Mouse (Mus musculus) layer of hippocampus, adult 8-10 months (tissue): ENCODE data around the gene Hes6. TPM values are rescaled to one million over a fixed set of nuclear protein-coding genes. Genes with fewer than 3 reads are reported as not detected.

ENCODE experiments used
- DNase-seq, 2 experiments: peaks; one replicate each; pipeline ENCODE4 v3.0.0; 2022; ENCODE audit warnings: low spot score in 2 of 2
- total RNA-seq, 4 experiments: library from RNA; stranded (reverse); gene quantifications; 2 replicates each; pipeline ENCODE4 v1.2.4; 2022

Gene Hes6
- total RNA-seq, 4 experiments from 2014 or later, result 15.0 to 20.8 (median 16.2) TPM

- no peak for DNase-seq
Observed at GRCm38 (mm10) chr1:91407819-91408218, 6.0 kb downstream of the Hes6 start.

- DNase-seq, result no peak
Observed at GRCm38 (mm10) chr1:91405406-91406169, 8.2 kb downstream of the Hes6 start.

GRCm38 (mm10) chr1:91404976-91405375 lies 8.9 kb downstream of the Hes6 start:
- DNase-seq, result no peak

- peak; percentile 71 to 76 for DNase-seq
Observed at GRCm38 (mm10) chr1:91398260-91399062, 15.4 kb downstream of the Hes6 start, which contains the start of gene Ilkap. Gene Ilkap, minus strand, starts transcription at chr1:91398815.

- DNase-seq, result no peak
Observed at GRCm38 (mm10) chr1:91397927-91398259, 15.9 kb downstream of the Hes6 start.

DNA sequence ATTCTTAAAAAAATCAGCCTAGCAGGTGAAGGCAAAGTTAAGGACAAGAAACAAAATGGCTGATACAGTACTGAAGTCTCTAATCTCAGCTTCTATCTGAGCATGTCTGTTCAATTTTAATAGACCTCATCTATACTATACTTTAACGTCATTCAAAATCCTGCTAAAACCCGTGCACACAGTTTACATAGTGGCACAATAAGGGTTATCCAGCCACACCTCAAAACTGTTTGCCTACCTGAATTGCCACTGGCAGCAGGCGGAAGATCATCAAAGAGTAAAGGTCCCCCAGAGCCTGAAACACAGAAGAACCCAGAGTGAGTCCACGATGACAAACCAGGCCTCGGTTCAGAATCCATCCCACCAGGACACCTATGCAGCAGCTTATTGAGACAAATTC lies 23.5 kb downstream of the Hes6 start:
- no peak for DNase-seq

GRCm38 (mm10) chr1:91381091-91381471 lies 32.8 kb downstream of the Hes6 start:
- no peak for DNase-seq

DNA sequence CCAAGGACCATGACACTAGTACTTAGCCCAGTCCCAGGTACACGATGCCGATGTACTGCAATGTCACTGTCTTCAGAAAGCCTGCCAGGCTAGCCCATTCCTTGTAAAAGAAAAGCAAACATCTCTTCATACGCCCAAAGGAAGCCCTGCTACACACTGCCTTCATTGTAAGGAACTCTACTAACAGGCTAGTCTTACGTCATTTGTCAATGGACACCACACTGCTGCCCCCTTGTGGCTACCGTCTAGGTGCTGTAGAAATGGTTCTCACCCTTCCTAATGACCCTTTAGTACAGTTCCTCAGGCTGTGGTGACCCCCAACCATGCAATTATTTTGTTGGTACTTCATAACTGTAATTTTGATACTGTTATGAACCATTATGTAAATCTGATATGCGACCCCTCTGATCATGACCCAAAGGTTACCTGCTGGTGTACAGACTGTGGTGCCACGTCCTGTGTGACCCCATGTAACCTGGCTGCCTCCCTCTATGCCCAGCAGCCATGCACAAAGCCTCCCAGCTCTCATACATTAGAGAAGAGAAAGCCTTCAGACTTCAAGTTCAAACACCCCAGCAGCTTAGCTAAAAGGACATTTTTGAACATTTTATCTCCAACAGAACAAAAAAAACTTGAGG lies 33.3 kb downstream of the Hes6 start:
- peak; percentile 43 to 78 for DNase-seq

GRCm38 (mm10) chr1:91373414-91373835 lies 40.4 kb downstream of the Hes6 start:
- no peak for DNase-seq

DNA sequence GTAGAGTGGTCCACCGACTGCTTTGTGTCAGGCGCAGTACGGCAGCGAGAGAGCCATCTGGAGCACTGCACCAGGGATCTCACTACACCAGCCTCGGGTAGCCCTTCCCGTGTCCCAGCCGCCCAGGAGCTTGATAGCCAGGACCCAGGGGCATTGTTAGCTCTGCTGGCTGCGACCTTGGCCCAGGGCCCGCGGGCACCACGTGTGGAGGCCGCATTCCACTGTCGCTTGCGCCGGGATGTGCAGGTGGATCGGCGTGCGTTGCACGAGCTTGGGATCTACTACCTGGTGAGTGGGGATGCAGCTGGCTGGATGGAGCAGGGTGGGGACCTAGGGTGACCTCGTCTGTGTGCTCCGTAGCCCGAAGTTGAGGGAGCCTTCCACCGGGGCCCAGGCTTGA lies 43.8 kb downstream of the Hes6 start:
- no peak for DNase-seq

GRCm38 (mm10) chr1:91369408-91369807 lies 44.4 kb downstream of the Hes6 start:
- DNase-seq, result no peak

- no peak for DNase-seq
Observed at GRCm38 (mm10) chr1:91367295-91367694, 46.5 kb downstream of the Hes6 start.

DNA sequence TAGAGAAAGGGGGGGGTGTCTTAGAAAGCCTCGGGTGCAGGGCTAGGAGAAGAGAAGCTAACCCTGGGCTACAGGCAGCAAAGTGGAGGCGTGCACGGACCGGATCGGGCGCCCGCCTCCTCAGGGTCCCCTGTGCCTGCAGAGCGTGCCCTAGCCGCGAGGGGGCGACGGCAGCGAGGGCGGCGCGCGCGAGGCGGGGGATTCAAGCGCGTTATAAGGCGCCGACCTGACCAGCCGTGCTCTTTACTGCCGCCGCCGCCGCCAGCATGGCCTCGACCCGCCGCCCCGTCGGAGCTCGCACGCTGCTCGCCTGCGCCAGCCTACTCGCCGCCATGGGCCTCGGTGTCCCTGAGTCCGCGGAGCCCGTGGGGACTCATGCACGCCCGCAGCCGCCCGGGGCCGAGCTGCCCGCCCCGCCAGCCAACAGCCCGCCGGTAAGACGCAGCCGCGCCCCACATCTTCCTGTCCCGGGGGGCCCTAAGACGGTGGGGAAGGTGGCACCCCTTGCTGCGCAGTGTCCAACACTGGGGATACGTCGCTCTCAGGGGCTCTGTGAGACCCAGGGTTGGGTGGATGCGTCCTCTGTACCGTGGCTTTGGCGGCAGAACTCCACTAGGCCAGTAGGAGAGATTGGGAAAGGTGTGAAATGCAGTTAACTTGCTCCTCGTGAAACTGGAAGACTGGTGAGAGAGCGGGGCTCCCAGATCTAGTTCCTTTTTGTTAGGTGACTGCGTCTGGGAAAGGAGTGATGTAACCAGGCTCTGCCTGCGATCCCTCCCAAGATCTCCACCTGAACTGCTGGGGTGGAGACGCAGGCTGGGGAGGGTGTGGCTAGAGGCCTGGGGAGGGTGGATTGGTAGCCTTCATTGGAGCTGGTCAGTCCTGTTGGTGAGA lies 47.4 kb downstream of the Hes6 start, which contains the start of gene Erfe:
Gene Erfe, plus strand, starts transcription at position 216 of the 894 bp plus-strand sequence.
- no peak for DNase-seq

GRCm38 (mm10) chr1:91365816-91366214 lies 48.0 kb downstream of the Hes6 start:
- DNase-seq, result no peak

- DNase-seq, result no peak
Observed at GRCm38 (mm10) chr1:91364822-91365644, 48.8 kb downstream of the Hes6 start.

DNA sequence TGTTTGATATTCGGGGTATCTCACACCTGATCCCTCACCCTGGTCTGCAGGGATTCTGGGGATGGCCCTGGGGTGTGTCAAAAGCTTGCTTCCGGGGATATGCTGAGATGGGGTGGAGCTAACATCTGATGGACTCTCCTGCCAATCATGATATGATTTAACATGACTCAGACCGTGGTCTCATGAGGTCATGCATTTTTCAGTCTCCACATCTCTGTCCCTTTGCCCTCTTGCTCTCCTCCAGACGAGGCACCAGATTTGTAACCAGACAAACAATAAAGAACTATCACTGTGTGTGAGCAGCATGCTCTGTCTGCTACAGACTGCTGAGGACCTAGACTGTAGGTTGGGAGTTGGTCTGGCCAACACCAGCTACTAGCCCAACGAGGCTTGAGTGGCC lies 51.7 kb downstream of the Hes6 start:
- no peak for DNase-seq
